Mouse (Mus musculus): ENCODE results near the gene Zfyve27. TPM values are rescaled to one million over a fixed set of nuclear protein-coding genes. Genes with fewer than 3 reads are reported as not detected.

The Zfyve27 gene
- polyA plus RNA-seq, 1 experiment from 2014 or later, result 32.0 TPM

GRCm38 (mm10) chr19:42145210-42145609, 18.5 kb upstream of the Zfyve27 start:
- Histone ChIP-seq H3K9me3 (no peaks in the 10 kb centered on the region), H3K4me3 (no peak overlapping the region), H3K27ac (replicated peaks) (no peak overlapping the region), H3K27me3 (replicated peaks; ENCODE audit: low read depth, poor library complexity, severe bottlenecking) (peaks cover 47% of the 10 kb centered on the region), H3K4me1 (peaks cover 29% of the 10 kb centered on the region), H3K36me3 (replicated peaks) (no peaks in the 10 kb centered on the region)
- no peak for DNase-seq (ENCODE audit: low spot score)
- 78% methylated on average over 4 of the region's 4 CpGs for WGBS

GRCm38 (mm10) chr19:42145731-42146130, 18.0 kb upstream of the Zfyve27 start:
- Histone ChIP-seq H3K27me3 (replicated peaks; ENCODE audit: low read depth, poor library complexity, severe bottlenecking) (peaks cover 47% of the 10 kb centered on the region), H3K4me1 (peaks cover 29% of the 10 kb centered on the region), H3K9me3 (no peaks in the 10 kb centered on the region), H3K36me3 (replicated peaks) (no peaks in the 10 kb centered on the region), H3K27ac (replicated peaks) (no peak overlapping the region), H3K4me3 (no peak overlapping the region)
- 89% methylated on average over 2 of the region's 2 CpGs for WGBS
- no peak for DNase-seq (ENCODE audit: low spot score)

GRCm38 (mm10) chr19:42146276-42147010, 17.3 kb upstream of the Zfyve27 start:
- Histone ChIP-seq H3K4me3 (peak overlapping the region; percentile 76), H3K27ac (replicated peaks) (peak overlapping the region; percentile 89; the same call in 1 of the 2 replicates), H3K36me3 (replicated peaks) (no peaks in the 10 kb centered on the region), H3K27me3 (replicated peaks; ENCODE audit: low read depth, poor library complexity, severe bottlenecking) (peaks cover 47% of the 10 kb centered on the region), H3K9me3 (no peaks in the 10 kb centered on the region), H3K4me1 (peaks cover 31% of the 10 kb centered on the region)
- DNase-seq (ENCODE audit: low spot score), result no peak
- 87% methylated on average over 9 of the region's 9 CpGs for WGBS

DNA sequence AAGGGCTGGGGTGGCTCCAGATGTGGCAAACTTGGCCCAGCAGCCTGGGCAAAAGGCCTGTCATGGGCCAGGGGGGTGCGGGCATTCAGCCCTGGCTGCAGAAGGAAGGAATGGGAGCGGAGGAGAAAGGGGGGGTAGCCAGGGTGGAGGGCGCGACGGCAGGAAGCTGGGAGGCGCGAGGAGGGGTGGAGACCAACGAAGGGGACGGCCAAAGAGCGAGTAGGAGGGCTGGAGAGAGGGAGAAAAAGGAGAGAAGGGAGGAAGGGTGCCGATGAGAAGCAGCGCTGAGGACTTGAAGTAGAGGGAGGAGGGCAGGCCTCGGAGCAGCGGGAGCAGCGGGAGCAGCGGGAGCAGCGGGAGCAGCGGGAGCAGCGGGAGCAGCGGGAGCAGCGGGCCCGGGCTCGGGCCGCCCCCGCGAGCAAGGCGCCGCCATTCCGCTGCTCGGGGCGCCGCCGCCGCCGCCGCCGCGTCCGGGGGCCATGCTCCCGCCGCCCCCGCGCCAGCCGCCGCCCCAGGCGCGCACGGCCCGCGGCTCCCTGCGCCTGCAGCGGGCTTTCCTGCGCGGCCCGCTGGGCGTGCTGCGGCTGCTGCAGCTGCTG, 16.5 kb upstream of the Zfyve27 start, which contains the start of gene Marveld1:
Gene Marveld1, plus strand, starts transcription at position 231 of the 599 bp plus-strand sequence.
- Histone ChIP-seq H3K9me3 (no peaks in the 10 kb centered on the region), H3K36me3 (replicated peaks) (no peaks in the 10 kb centered on the region), H3K27ac (replicated peaks) (peak within 1 kb of the TSS; percentile 89), H3K4me1 (peaks cover 37% of the 10 kb centered on the region), H3K4me3 (peak within 1 kb of the TSS; percentile 76), H3K27me3 (replicated peaks; ENCODE audit: low read depth, poor library complexity, severe bottlenecking) (peaks cover 47% of the 10 kb centered on the region)
- DNase-seq (ENCODE audit: low spot score), result peak; percentile 80
- WGBS, result under 1% methylated on average over 55 of the region's 57 CpGs

GRCm38 (mm10) chr19:42147769-42148568, 15.8 kb upstream of the Zfyve27 start:
- H3K36me3 ChIP-seq (replicated peaks), result no peaks in the 10 kb centered on the region
- peak overlapping the region; percentile 89 for H3K27ac ChIP-seq (replicated peaks)
- peaks cover 37% of the 10 kb centered on the region for H3K4me1 ChIP-seq
- peaks cover 47% of the 10 kb centered on the region for H3K27me3 ChIP-seq (replicated peaks; ENCODE audit: low read depth, poor library complexity, severe bottlenecking)
- DNase-seq (ENCODE audit: low spot score), result peak; percentile 73
- WGBS, result under 1% methylated on average over 63 of the region's 63 CpGs
- no peaks in the 10 kb centered on the region for H3K9me3 ChIP-seq
- peak overlapping the region; percentile 76 for H3K4me3 ChIP-seq

DNA sequence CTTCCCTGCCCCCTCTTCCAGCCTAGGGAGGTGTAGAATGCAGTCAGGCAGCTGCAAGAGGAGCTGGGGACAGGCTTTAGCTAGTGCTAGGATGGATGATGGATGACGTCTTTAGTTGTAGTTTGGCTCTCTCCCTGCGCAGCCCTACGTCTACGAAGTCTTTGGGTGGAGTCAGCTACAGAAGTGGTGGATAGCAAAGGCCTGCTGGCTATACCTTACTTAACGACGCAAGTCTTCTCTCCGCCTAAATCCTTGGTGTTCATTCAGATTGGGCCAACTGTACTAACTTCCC, 15.2 kb upstream of the Zfyve27 start:
- Histone ChIP-seq H3K27ac (replicated peaks) (peak overlapping the region; percentile 89; the same call in 1 of the 2 replicates), H3K9me3 (no peaks in the 10 kb centered on the region), H3K4me1 (peaks cover 37% of the 10 kb centered on the region), H3K36me3 (replicated peaks) (no peaks in the 10 kb centered on the region), H3K4me3 (peak overlapping the region; percentile 76), H3K27me3 (replicated peaks; ENCODE audit: low read depth, poor library complexity, severe bottlenecking) (peaks cover 47% of the 10 kb centered on the region)
- no peak for DNase-seq (ENCODE audit: low spot score)
- 17% methylated on average over 7 of the region's 7 CpGs for WGBS

DNA sequence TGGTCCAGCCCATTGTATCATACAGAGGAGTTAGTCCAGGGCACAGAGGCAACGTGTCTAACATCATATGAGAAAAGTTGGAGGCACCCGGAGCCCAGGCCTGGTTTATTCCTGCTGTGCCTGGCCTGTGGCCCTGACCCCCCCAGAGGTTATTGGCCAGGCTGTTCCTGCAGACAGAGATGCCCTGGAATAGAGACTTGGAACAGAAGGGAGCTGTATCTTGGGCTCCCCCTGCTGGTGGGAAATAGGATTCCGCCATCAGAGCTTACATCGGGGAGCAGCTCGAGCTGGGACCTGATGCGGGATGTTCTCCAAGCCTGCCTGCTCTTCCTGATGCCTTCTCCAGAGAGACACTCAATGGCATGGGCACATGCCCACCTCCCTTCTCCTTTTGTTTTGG, 11.8 kb upstream of the Zfyve27 start:
- Histone ChIP-seq H3K4me1 (peaks cover 35% of the 10 kb centered on the region), H3K4me3 (no peak overlapping the region), H3K9me3 (no peaks in the 10 kb centered on the region), H3K36me3 (replicated peaks) (no peaks in the 10 kb centered on the region), H3K27me3 (replicated peaks; ENCODE audit: low read depth, poor library complexity, severe bottlenecking) (peaks cover 25% of the 10 kb centered on the region), H3K27ac (replicated peaks) (no peak overlapping the region)
- peak; percentile 86 for DNase-seq (ENCODE audit: low spot score)
- 9% methylated on average over 6 of the region's 6 CpGs for WGBS

DNA sequence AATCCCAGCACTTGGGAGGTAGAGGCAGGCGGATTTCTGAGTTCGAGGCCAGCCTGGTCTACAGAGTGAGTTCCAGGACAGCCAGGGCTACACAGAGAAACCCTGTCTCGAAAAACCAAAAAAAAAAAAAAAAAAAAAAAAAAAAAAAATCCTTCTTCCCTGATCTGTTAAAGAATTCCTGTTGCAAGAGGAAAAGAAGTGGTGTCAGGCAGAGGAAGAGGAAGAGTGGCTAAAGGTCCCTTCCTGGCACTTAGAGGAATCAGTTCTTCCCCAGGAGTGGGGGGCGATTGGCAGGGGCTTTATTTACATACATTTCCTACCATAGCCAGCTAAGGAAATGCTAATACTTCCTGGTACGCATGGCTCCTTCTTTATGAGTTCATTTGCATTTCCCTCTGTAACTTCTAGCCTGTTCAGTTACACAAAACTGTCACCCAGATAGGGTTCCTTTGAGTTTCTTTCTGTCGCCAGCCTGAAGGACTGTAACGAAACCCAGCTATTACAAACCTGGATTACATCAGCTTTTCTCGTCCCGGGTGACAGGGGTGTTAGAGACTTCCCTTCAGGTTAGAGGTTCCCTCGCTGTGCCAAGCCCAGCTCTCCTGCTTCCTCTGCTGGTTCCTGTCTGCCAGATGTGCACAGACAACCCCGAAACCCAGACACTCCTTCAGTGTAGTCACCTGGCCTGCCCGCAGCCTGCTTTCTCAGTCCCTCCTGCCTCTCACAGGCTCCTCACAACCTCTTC, 6.1 kb upstream of the Zfyve27 start:
- Histone ChIP-seq H3K9me3 (no peaks in the 10 kb centered on the region), H3K27me3 (replicated peaks; ENCODE audit: low read depth, poor library complexity, severe bottlenecking) (no peaks in the 10 kb centered on the region), H3K4me1 (peaks cover 11% of the 10 kb centered on the region), H3K36me3 (replicated peaks) (no peaks in the 10 kb centered on the region), H3K4me3 (no peak overlapping the region), H3K27ac (replicated peaks) (peak overlapping the region; percentile 65)
- no peak for DNase-seq (ENCODE audit: low spot score)
- 68% methylated on average over 12 of the region's 12 CpGs for WGBS

DNA sequence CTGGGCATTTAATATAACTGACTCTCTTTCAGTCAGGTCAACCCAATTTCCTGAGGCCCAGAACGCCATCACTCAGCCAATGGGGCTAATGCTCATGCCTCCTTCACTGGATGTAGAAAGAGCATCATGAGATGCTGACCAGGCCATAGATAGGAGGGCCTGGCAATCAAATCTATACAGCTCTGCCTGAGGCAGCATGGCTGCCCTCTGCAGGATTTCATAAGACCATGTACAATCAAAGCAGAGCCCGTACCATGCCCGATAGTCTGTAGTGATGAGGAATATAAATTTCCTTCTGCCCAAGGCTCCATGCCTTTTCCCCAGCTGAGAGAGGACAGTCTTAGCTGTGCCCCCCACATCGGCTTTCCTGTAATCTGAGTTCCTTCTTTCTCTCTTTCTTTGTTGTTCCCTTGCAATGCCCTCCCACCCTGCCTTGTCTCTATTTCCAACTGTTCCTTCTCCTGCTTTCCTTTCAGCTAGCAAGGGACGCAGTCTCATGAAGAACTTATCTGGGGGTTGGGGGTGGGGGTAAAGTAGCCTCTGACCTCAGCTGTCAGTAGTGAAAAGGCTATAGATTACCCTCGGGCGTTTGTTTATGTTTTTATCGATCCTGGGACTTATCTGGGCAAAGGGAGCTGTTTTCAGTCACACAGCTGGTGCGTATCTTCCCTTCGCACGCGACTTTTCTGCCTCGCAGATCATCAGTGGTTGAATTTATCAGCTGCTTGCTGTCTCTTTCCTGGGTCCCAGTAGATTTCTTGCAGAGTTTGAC, 5.3 kb upstream of the Zfyve27 start:
- no peaks in the 10 kb centered on the region for H3K27me3 ChIP-seq (replicated peaks; ENCODE audit: low read depth, poor library complexity, severe bottlenecking)
- H3K36me3 ChIP-seq (replicated peaks), result no peaks in the 10 kb centered on the region
- no peaks in the 10 kb centered on the region for H3K9me3 ChIP-seq
- no peak for DNase-seq (ENCODE audit: low spot score)
- peak overlapping the region; percentile 65 for H3K27ac ChIP-seq (replicated peaks)
- 49% methylated on average over 13 of the region's 13 CpGs for WGBS
- H3K4me1 ChIP-seq, result peaks cover 11% of the 10 kb centered on the region
- no peak overlapping the region for H3K4me3 ChIP-seq

DNA sequence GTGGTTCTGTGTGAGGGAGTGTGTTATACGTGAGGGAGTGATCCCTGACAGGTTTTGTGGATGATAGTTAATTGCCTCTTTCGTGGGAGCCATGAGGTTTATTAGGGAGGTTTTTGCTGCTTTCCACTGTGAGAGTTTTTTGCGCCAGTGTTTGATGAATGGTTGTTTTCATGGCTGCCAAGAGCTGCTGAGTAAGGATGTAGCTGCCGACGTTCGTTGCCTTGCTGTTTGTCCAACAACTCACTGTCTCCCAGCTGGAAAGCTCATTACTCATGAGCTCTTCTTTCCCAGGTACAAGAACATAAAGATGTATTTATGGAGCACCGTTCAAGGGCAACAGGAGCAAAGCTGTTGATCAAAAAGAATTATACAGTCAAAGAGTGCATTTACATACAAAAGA, 437 bp downstream of the Zfyve27 start:
- H3K4me3 ChIP-seq, result no peak overlapping the region
- 0 out of 2 replicates have a peak, but pooled peaks cover 3% of the 10 kb centered on the region for H3K4me1 ChIP-seq
- no peaks in the 10 kb centered on the region for H3K36me3 ChIP-seq (replicated peaks)
- H3K27ac ChIP-seq (replicated peaks), result no peak overlapping the region
- 75% methylated on average over 7 of the region's 7 CpGs for WGBS
- no peak for DNase-seq (ENCODE audit: low spot score)
- peaks cover 31% of the 10 kb centered on the region for H3K27me3 ChIP-seq (replicated peaks; ENCODE audit: low read depth, poor library complexity, severe bottlenecking)
- no peaks in the 10 kb centered on the region for H3K9me3 ChIP-seq

GRCm38 (mm10) chr19:42166130-42166529, 2.4 kb downstream of the Zfyve27 start:
- peak; percentile 87 for DNase-seq (ENCODE audit: low spot score)
- Histone ChIP-seq H3K27me3 (replicated peaks; ENCODE audit: low read depth, poor library complexity, severe bottlenecking) (peaks cover 38% of the 10 kb centered on the region), H3K9me3 (no peaks in the 10 kb centered on the region), H3K4me1 (peaks cover 11% of the 10 kb centered on the region), H3K27ac (replicated peaks) (0 out of 2 replicates have a peak overlapping the region, but pooled peaks have one; percentile 27), H3K36me3 (replicated peaks) (no peaks in the 10 kb centered on the region), H3K4me3 (0 out of 2 replicates have a peak overlapping the region, but pooled peaks have one; percentile 16)
- 5% methylated on average over 12 of the region's 12 CpGs for WGBS
